Comparison of ENCODE assay signal across 8 mouse cellular contexts in genomic region chr11:4874551-4874950, GRCm38 (mm10). TPM values are rescaled to one million over a fixed set of nuclear protein-coding genes. Genes with fewer than 3 reads are reported as not detected.
DNase-seq lines count a peak whose midpoint lies in the region; ATAC-seq and TF ChIP-seq lines count a peak whose summit lies in the region.

No protein-coding gene starts in this region.

- H3K4me3 ChIP-seq in forebrain, embryonic 15.5 days, result peak overlapping the region; percentile 88
- H3K4me3 ChIP-seq in myocyte, result peak overlapping the region; percentile 10

- peaks cover 8% of the 10 kb centered on the region; the same call in 1 of the 2 replicates for H3K36me3 ChIP-seq in forebrain, embryonic 15.5 days
- no peaks in the 10 kb centered on the region for H3K36me3 ChIP-seq in myocyte (ENCODE audit: control insufficient read depth, insufficient read depth)

- 2% methylated on average over 10 of the region's 10 CpGs for WGBS in forebrain, embryonic 15.5 days

- no peak overlapping the region for H3ac ChIP-seq in myocyte (ENCODE audit: control insufficient read depth, insufficient read length)

- H3K9me3 ChIP-seq in forebrain, embryonic 15.5 days, result no peaks in the 10 kb centered on the region

- no peak for TF ChIP-seq POLR2A in myocyte (IDR thresholded peaks at IDR 0.05; ENCODE audit: insufficient read length, low read depth)

- no peaks in the 10 kb centered on the region for H3K79me2 ChIP-seq in myocyte (ENCODE audit: control insufficient read depth, insufficient read depth)

- H3K4me2 ChIP-seq in forebrain, embryonic 15.5 days (replicated peaks), result peak overlapping the region; percentile 77
- H3K4me2 ChIP-seq in myocyte (ENCODE audit: low read depth), result peak overlapping the region; percentile 82

- no peaks in the 10 kb centered on the region for H3K27me3 ChIP-seq in forebrain, embryonic 15.5 days
- H3K27me3 ChIP-seq in myocyte (ENCODE audit: control insufficient read depth, insufficient read depth, insufficient read length), result no peaks in the 10 kb centered on the region

- H3K9ac ChIP-seq in forebrain, embryonic 15.5 days (replicated peaks), result peak overlapping the region; percentile 92

- peak overlapping the region; percentile 77; the same call in 1 of the 2 replicates for H3K27ac ChIP-seq in forebrain, embryonic 15.5 days (replicated peaks)

- peak; percentile 14 for DNase-seq in CD4-positive, CD25-positive, alpha-beta regulatory T cell, adult 2 months (ENCODE audit: low read depth, low spot score)
- DNase-seq in A20 (ENCODE audit: low read depth, low spot score), result peak; percentile 44
- peak; percentile 44 to 62 for DNase-seq in kidney, postnatal 4 days
- DNase-seq in urinary bladder, postnatal 25 days (ENCODE audit: low spot score), result no peak
- no peak for DNase-seq in ovary, postnatal 10 days (ENCODE audit: low spot score)

- peaks cover 12% of the 10 kb centered on the region for H3K4me1 ChIP-seq in forebrain, embryonic 15.5 days

- no peak for ATAC-seq in CD4-positive, CD25-positive, alpha-beta regulatory T cell, adult 4 months
- peak; percentile 51; the same call in 1 of the 2 replicates for ATAC-seq in forebrain, embryonic 15.5 days (replicated peaks)

TF ChIP-seq in myocyte, 11 proteins besides CTCF, POLR2A, EP300 and RAD21:
- no peak for TF ChIP-seq SRF (IDR thresholded peaks at IDR 0.05; ENCODE audit: control insufficient read depth, insufficient read length, low read depth)
- no peak for TF ChIP-seq CEBPB (IDR thresholded peaks at IDR 0.05; ENCODE audit: insufficient read depth, poor library complexity, severe bottlenecking)
- no peak for TF ChIP-seq USF1 (IDR thresholded peaks at IDR 0.05; ENCODE audit: low read depth)
- no peak for TF ChIP-seq REST (IDR thresholded peaks at IDR 0.05; ENCODE audit: insufficient read depth, insufficient read length)
- TF ChIP-seq E2F4 (IDR thresholded peaks at IDR 0.05; ENCODE audit: insufficient read depth), result no peak
- TF ChIP-seq TCF12 (IDR thresholded peaks at IDR 0.05; ENCODE audit: insufficient read depth, poor library complexity, severe bottlenecking), result no peak
- TF ChIP-seq MYOD1 (IDR thresholded peaks at IDR 0.05; ENCODE audit: control insufficient read depth in 1 of 3, insufficient read length in 2 of 3, low read depth in 2 of 3), result no peak
TF ChIP-seq in myocyte: peak in this region for 0.

RNA-seq across cellular contexts. Expression of gene Nipsnap1, which starts 0.8 kb away (rescaled TPM):
- 10 to 100 TPM; 50.0 to 62.7 TPM for polyA plus RNA-seq in CD4-positive, CD25-positive, alpha-beta regulatory T cell, adult 4 months (2017; shearing (Covaris generic))
- 133 and 140 TPM in 2 replicates for polyA plus RNA-seq in forebrain, embryonic 15.5 days (2015; fragmentation: Nextera tagmentation; extraction: Ambion mirVana)
- 7.2 TPM for polyA plus RNA-seq in myocyte (2012; fragmentation: generic; extraction: Trizol)

RNA-seq across cellular contexts. Expression of gene Thoc5, which starts 20.6 kb away (rescaled TPM):
- 10 to 100 TPM; 38.7 to 48.5 TPM for polyA plus RNA-seq in CD4-positive, CD25-positive, alpha-beta regulatory T cell, adult 4 months (2017; shearing (Covaris generic))
- polyA plus RNA-seq in forebrain, embryonic 15.5 days (2015; fragmentation: Nextera tagmentation; extraction: Ambion mirVana), result 64.6 and 64.8 TPM in 2 replicates
- 57.9 TPM for polyA plus RNA-seq in myocyte (2012; fragmentation: generic; extraction: Trizol)

RNA-seq across cellular contexts. Expression of gene Nf2, which starts 25.2 kb away (rescaled TPM):
- polyA plus RNA-seq in CD4-positive, CD25-positive, alpha-beta regulatory T cell, adult 4 months (2017; shearing (Covaris generic)), result 10 to 100 TPM; 19.2 to 24.2 TPM
- 67.2 and 67.3 TPM in 2 replicates for polyA plus RNA-seq in forebrain, embryonic 15.5 days (2015; fragmentation: Nextera tagmentation; extraction: Ambion mirVana)
- 51.1 TPM for polyA plus RNA-seq in myocyte (2012; fragmentation: generic; extraction: Trizol)

Comparison
In these comparisons a context has a peak if more than half of its experiments do, and no peak if none do; other contexts are left out.
1. DNase-seq: peak in CD4-positive, CD25-positive, alpha-beta regulatory T cell, adult 2 months (single experiment), A20 (single experiment) and kidney, postnatal 4 days (2 of 2); none in urinary bladder, postnatal 25 days (single experiment) and ovary, postnatal 10 days (single experiment).